Mouse (Mus musculus) layer of hippocampus, adult 18-20 months (tissue): ENCODE measurements around the gene Sult2b1. TPM values are rescaled to one million over a fixed set of nuclear protein-coding genes. Genes with fewer than 3 reads are reported as not detected.

Experiments
- DNase-seq, 2 experiments: peaks; one replicate each; pipeline ENCODE4 v3.0.0; 2022; ENCODE audit warnings: low spot score in 2 of 2
- long read RNA-seq: library from polyadenylated mRNA; stranded (forward); transcript quantifications from one replicate; pipeline ENCODE4 v2.0.0, GENCODE M21; 2021
- total RNA-seq, 2 experiments: library from RNA; stranded (reverse); gene quantifications; 2 replicates each; pipeline ENCODE4 v1.2.3; 2021

The Sult2b1 gene
- 1 to 10 TPM; 8.1 to 8.9 TPM for total RNA-seq
- long read RNA-seq, partial matches to known transcripts = 0 of 2 reads
- long read RNA-seq, other reads (novel, unspliced or antisense) = 0 of 2 reads

- peak; percentile 93 to 97 for DNase-seq
These were observed at the start of gene Sult2b1 for GRCm38 (mm10) chr7:45784524-45785372. TSS of gene Sult2b1 (minus strand) at chr7:45784669.

DNA sequence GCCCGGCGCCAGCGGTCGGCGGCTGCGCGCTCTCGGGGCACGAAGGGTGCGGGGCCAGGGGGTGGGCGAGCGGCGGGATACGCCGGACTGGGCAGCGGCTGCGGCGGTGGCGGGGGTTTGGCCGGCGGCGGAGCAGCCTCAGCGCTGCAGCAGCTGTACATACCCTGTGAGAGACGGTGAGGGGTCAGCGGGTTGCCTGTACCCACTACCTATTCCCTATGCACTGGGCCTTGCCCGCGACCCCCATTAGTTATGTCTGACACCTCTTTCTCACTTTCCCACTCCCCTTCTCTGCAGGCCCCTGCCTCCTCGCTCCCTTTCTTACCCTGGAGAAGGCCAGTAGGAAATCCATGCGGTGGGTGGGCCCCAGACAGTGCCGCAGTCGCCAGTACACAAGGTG, 49.5 kb upstream of the Sult2b1 start:
- no peak for DNase-seq

DNA sequence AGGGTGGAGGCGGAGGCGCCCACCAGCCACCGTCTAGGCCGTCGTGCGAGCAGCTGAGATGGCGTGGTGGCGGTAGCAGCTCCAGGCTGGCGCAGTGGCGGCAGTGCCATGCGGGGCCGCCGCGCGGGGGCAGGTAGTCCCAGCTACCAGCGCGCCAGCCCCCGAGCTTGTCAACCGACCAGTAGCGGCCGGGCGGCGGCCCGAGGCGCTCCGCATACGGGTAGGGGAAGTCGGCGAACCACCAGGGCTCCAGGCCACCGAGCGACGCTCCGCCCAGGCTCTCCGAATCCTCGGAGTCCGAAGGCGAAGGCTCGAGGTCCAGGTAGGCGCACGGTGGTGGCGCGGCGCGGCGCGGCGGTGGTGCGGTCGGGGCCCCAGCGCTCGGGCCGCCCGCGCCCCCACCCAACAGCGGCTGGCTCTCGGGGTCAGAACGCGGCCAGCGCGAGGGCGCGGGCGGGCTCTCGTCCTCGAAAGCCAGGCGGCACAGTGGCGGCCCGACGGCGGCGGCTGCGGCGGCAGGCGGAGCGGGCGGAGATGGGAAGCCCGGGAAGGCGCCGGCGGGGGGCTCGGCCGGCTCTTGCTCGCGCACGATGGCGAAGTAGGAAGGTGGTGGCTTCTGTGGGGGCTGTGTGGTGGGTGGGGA, 48.8 kb upstream of the Sult2b1 start:
- no peak for DNase-seq

GRCm38 (mm10) chr7:45832428-45832827, 48.0 kb upstream of the Sult2b1 start:
- DNase-seq = no peak

DNA sequence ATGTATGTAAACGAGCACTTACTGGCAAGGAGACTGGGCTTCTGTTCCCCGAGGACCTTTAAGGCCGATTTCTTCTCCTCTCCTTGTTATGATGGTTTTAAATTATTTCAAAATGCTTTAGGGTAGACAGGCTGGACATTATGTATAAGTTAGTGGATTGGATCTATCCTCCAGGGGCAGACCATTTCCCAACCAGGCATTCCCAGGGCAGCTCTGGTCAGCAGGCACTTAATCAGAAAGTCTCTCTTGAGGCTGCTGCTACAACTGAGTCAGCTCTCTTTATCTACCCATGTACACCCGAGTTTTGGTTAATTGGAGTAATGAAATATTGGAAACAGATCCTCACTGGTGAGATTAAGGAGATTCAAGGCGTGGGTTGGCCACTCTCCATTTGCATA, 46.7 kb upstream of the Sult2b1 start:
- no peak for DNase-seq

DNA sequence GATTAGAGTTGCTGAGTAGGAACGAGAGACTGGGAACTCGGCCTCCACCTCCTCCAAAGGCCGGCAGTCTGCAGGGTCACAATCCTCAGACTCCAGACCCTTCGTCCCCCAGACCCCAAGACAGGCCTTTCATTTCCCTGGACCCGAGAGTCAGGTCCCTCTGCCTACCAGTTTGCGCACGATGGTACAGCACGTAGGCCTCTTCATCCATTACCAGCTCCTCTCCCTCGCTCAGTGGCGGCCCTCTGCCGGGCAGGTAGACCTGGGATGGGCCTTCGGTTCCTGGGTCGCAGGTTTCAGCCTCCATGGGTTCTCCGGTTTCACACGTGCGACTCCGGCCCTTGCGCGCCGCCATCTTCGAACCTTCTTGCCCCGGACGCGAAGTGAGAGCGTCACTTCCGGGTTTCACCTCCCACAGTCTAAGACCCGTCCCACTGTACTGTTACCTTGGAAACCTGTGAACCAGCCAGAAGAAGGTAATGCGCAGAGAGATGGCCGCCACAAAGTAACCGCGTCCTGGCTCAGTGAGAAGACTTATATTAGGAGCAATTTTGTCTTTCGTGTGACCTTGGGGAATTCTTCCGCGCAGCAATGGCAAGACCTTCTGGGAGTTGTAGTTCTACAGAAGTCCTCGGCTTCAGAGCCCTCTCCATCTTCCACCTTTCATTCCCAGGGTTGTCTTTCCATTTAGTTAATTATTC, 46.1 kb upstream of the Sult2b1 start, which contains the start of gene Grwd1:
Grwd1 (minus strand) TSS at position 518 of the 701 bp plus-strand sequence.
- DNase-seq = peak; percentile 82 to 90

- no peak for DNase-seq
These were observed 42.2 kb upstream of the Sult2b1 start for GRCm38 (mm10) chr7:45826631-45827030.

DNA sequence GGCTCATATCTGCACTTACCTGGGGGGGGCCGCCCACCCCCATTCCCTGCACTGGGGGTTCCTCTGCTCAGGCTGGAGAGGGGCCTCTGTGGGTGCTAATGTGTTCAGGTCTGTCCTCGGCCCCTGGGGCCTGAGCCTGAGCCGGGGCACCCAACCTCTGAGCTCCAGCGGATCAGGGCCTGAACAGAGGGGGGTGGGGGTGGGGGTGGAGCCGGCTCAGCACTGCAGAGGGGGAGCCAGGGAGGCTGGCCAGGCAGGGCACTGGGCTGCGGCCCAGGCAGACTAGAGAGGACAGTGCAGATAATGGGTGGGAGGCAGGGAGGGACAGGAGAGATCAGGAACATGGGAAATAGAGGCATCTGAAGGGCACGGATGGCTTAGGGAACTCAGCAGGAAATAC, 40.1 kb upstream of the Sult2b1 start, which contains the start of gene Kcnj14:
Kcnj14 (minus strand) TSS at position 185 of the 400 bp plus-strand sequence.
- no peak for DNase-seq

GRCm38 (mm10) chr7:45820913-45821312, 36.4 kb upstream of the Sult2b1 start:
- no peak for DNase-seq

DNA sequence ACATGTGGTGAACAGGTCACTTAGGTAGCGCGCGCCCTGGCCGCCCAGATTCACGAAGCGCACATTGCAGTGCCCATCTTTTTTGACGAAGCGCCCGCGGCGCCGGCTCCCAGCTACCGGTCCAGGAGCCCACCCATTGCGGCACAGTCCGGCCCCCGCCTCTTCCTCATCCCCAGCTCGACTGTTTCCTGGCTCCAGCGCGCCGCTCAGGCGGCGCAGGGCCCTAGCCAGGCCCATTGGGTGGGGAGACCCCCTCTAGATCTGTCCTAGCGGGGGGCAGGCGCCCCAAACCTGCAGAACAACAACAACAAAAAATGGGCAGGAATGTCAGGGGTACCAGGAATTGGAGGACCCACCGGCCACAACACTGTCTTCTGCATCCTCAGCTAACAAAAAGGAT, 35.4 kb upstream of the Sult2b1 start:
- no peak for DNase-seq

GRCm38 (mm10) chr7:45815984-45816351, 31.5 kb upstream of the Sult2b1 start:
- DNase-seq = no peak

DNA sequence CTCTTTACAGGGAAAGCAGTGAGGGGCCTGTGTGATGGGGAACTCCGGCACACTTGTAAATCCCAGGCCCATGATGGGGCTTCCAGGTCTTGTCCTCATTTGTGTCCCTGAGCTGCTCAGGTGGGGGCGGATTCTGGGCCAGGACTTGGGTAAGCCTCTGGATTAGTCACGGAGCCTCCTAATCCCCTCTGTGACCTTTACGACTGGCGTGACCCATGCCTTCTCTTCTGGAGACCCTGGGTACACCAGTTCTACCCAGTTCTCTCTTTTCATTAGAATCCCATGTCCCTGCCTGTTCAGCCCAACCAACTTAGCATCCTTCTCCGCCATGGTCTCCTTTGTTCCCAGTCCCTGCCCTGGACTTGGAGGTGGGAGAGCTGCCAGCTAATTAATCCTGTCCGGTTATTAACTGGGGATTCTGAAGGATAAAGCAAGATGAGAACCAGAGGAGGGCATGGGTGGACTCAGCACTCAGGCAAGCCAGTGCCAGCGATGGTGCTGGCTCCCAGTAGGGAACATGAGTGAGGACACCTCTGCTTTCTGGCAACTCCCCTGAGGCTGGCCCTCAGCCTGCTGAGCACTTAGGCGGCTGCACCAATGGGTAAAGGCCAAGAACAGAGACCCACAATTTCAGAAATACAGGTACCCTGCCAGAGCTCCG, 31.0 kb upstream of the Sult2b1 start:
- no peak for DNase-seq

GRCm38 (mm10) chr7:45814841-45815240, 30.4 kb upstream of the Sult2b1 start:
- DNase-seq = no peak

GRCm38 (mm10) chr7:45813787-45814779, 29.6 kb upstream of the Sult2b1 start, which contains the start of gene Cyth2:
TSS of gene Cyth2 (minus strand) at chr7:45814581.
- DNase-seq = peak; percentile 99 to 100

- DNase-seq = no peak
These were observed 28.5 kb upstream of the Sult2b1 start for GRCm38 (mm10) chr7:45812921-45813320.

GRCm38 (mm10) chr7:45809276-45810075, 25.0 kb upstream of the Sult2b1 start:
- DNase-seq = no peak

DNA sequence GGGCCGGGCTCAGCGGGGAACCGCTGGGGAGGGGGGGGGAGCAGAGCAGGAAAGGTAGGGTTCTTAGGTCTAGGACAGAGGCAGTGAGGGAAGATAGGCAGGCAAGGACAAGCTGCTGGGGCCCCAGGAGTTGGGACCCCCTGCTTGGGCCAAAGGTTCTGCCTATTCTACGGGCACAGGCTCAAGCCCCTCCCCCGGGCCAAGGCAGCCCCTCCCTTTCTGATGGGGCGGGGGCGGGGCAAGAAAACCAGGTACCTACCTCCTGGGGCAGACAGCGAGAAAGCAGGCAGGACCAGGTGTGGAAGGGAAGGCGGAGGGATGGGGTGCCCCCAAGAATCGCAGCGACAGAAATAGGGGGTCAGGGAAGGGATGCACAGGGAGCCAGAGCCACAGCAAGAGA, 24.0 kb upstream of the Sult2b1 start:
- DNase-seq = no peak

DNA sequence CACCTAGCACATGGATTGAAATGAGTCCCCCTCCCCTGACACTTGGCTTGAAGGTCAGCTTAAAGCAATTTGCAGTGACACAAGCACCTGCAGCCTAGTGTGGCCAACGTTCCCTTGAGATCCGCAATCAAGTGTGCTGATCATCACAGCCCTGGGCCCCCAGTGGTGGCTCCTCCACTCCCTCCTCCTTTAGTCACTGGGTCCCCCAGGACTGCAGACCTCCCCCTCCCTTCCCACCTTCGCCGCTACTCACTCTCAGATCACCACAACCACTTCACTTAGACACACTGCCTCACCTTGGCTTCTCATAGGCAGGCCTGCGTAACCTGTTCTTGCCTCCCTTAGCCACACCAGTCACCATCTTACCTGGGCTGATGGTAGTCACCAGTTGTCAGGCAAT, 21.5 kb upstream of the Sult2b1 start:
- DNase-seq = no peak

- no peak for DNase-seq
These were observed 18.1 kb upstream of the Sult2b1 start for GRCm38 (mm10) chr7:45802551-45802950.
